Comparison of ENCODE assay signal across 20 mouse cellular contexts in genomic region chr6:142732567-142733290, GRCm38 (mm10). TPM values are rescaled to one million over a fixed set of nuclear protein-coding genes. Genes with fewer than 3 reads are reported as not detected.
DNase-seq lines count a peak whose midpoint lies in the region; ATAC-seq and TF ChIP-seq lines count a peak whose summit lies in the region.
"Had no signal": no experiment of that assay in that cellular context is flagged by ENCODE, and none has a peak within 500 bp of the region (broad histone marks: within the 10 kb centered on the region; RNA-seq: fewer than 3 reads in every experiment).

No protein-coding gene starts in this region.

- no peak overlapping the region for H3K4me3 ChIP-seq in heart, embryonic 15.5 days
- H3K4me3 ChIP-seq in heart, embryonic 10.5 days = no peak overlapping the region
- no peak overlapping the region for H3K4me3 ChIP-seq in limb, embryonic 14.5 days (replicated peaks; ENCODE audit: low read length)
- no peak overlapping the region for H3K4me3 ChIP-seq in limb, embryonic 10.5 days
- H3K4me3 ChIP-seq in embryonic facial prominence, embryonic 15.5 days (replicated peaks) = no peak overlapping the region
- H3K4me3 ChIP-seq in stomach, embryonic 15.5 days (replicated peaks) = no peak overlapping the region
- H3K4me3 ChIP-seq in forebrain, embryonic 16.5 days (replicated peaks; ENCODE audit: low read length) = no peak overlapping the region
- H3K4me3 ChIP-seq: limb, embryonic 12.5 days; neural tube, embryonic 13.5 days had no signal

- no peaks in the 10 kb centered on the region; the same call in 1 of the 2 replicates for H3K4me1 ChIP-seq in heart, embryonic 15.5 days (replicated peaks)
- peaks cover 5% of the 10 kb centered on the region for H3K4me1 ChIP-seq in heart, embryonic 10.5 days
- H3K4me1 ChIP-seq in limb, embryonic 14.5 days (ENCODE audit: control insufficient read depth, insufficient read depth, low read length) = no peaks in the 10 kb centered on the region
- no peaks in the 10 kb centered on the region for H3K4me1 ChIP-seq in limb, embryonic 10.5 days
- no peaks in the 10 kb centered on the region for H3K4me1 ChIP-seq in embryonic facial prominence, embryonic 15.5 days
- H3K4me1 ChIP-seq in stomach, embryonic 15.5 days = no peaks in the 10 kb centered on the region
- no peaks in the 10 kb centered on the region for H3K4me1 ChIP-seq in forebrain, embryonic 16.5 days (replicated peaks; ENCODE audit: control insufficient read depth, insufficient read depth, low read length)
- H3K4me1 ChIP-seq: limb, embryonic 12.5 days; neural tube, embryonic 13.5 days had no signal

- H3K9me3 ChIP-seq in heart, embryonic 15.5 days (replicated peaks) = no peaks in the 10 kb centered on the region
- H3K9me3 ChIP-seq in heart, embryonic 10.5 days = no peaks in the 10 kb centered on the region
- no peaks in the 10 kb centered on the region for H3K9me3 ChIP-seq in limb, embryonic 14.5 days (ENCODE audit: control insufficient read depth, low read length)
- no peaks in the 10 kb centered on the region for H3K9me3 ChIP-seq in limb, embryonic 10.5 days (replicated peaks)
- no peaks in the 10 kb centered on the region for H3K9me3 ChIP-seq in embryonic facial prominence, embryonic 15.5 days (replicated peaks)
- no peaks in the 10 kb centered on the region for H3K9me3 ChIP-seq in stomach, embryonic 15.5 days
- H3K9me3 ChIP-seq in forebrain, embryonic 16.5 days (ENCODE audit: control insufficient read depth, low read length) = no peaks in the 10 kb centered on the region
- H3K9me3 ChIP-seq: G1E; limb, embryonic 12.5 days; neural tube, embryonic 13.5 days had no signal

- no peak overlapping the region for H3K4me2 ChIP-seq in heart, embryonic 15.5 days
- no peak overlapping the region for H3K4me2 ChIP-seq in limb, embryonic 14.5 days (replicated peaks; ENCODE audit: low read depth, low read length, severe bottlenecking)
- H3K4me2 ChIP-seq in embryonic facial prominence, embryonic 15.5 days (replicated peaks) = no peak overlapping the region
- no peak overlapping the region for H3K4me2 ChIP-seq in stomach, embryonic 15.5 days
- no peak overlapping the region for H3K4me2 ChIP-seq in forebrain, embryonic 16.5 days (ENCODE audit: low read length)
- H3K4me2 ChIP-seq: hindbrain, embryonic 14.5 days; limb, embryonic 12.5 days; midbrain, embryonic 11.5 days; neural tube, embryonic 13.5 days had no signal

- peak; percentile 47; the same call in 1 of the 2 replicates for ATAC-seq in heart, embryonic 15.5 days (replicated peaks; ENCODE audit: insufficient number of reproducible peaks, insufficient read depth, low FRiP score, low read depth)
- peak; percentile 44; the same call in 1 of the 2 replicates for ATAC-seq in limb, embryonic 14.5 days (ENCODE audit: low FRiP score, low read depth)
- ATAC-seq in embryonic facial prominence, embryonic 15.5 days (ENCODE audit: insufficient number of reproducible peaks, low FRiP score, low TSS enrichment, low read depth) = 0 out of 2 replicates have a peak, but pooled peaks have one; percentile 51
- peak; percentile 83 for ATAC-seq in stomach, embryonic 15.5 days (ENCODE audit: insufficient read depth, low FRiP score, low read depth)
- no peak for ATAC-seq in forebrain, embryonic 16.5 days
- ATAC-seq: forebrain, embryonic 14.5 days had no signal

- H3K27ac ChIP-seq in heart, embryonic 15.5 days = no peak overlapping the region
- H3K27ac ChIP-seq in heart, embryonic 10.5 days = no peak overlapping the region
- H3K27ac ChIP-seq in limb, embryonic 14.5 days (replicated peaks; ENCODE audit: low read depth, low read length) = no peak overlapping the region
- H3K27ac ChIP-seq in limb, embryonic 10.5 days = no peak overlapping the region
- no peak overlapping the region for H3K27ac ChIP-seq in embryonic facial prominence, embryonic 15.5 days (replicated peaks)
- peak overlapping the region; percentile 84 for H3K27ac ChIP-seq in stomach, embryonic 15.5 days
- H3K27ac ChIP-seq in forebrain, embryonic 16.5 days (ENCODE audit: low read length) = no peak overlapping the region
- H3K27ac ChIP-seq: hindbrain, embryonic 14.5 days; limb, embryonic 12.5 days; liver, embryonic 14.5 days; neural tube, embryonic 13.5 days had no signal

- no peak for TF ChIP-seq POLR2A in limb, embryonic 14.5 days (IDR thresholded peaks at IDR 0.05; ENCODE audit: borderline replicate concordance, extremely low read depth, insufficient read depth, insufficient read length)

- WGBS in heart, embryonic 15.5 days = 61% methylated on average over 14 of the region's 14 CpGs
- 71% methylated on average over 14 of the region's 14 CpGs for WGBS in heart, embryonic 10.5 days
- WGBS in limb, embryonic 14.5 days = 62% methylated on average over 14 of the region's 14 CpGs
- WGBS in limb, embryonic 10.5 days = 80% methylated on average over 14 of the region's 14 CpGs
- WGBS in embryonic facial prominence, embryonic 15.5 days = 48% methylated on average over 14 of the region's 14 CpGs
- WGBS in stomach, embryonic 15.5 days = 36% methylated on average over 14 of the region's 14 CpGs
- 67% methylated on average over 14 of the region's 14 CpGs for WGBS in forebrain, embryonic 16.5 days

- H3K9ac ChIP-seq in heart, embryonic 15.5 days = no peak overlapping the region
- H3K9ac ChIP-seq in limb, embryonic 14.5 days (ENCODE audit: low read depth, low read length, severe bottlenecking) = no peak overlapping the region
- no peak overlapping the region for H3K9ac ChIP-seq in embryonic facial prominence, embryonic 15.5 days
- H3K9ac ChIP-seq in stomach, embryonic 15.5 days = no peak overlapping the region
- H3K9ac ChIP-seq in forebrain, embryonic 16.5 days (replicated peaks; ENCODE audit: low read depth, low read length) = no peak overlapping the region
- H3K9ac ChIP-seq: hindbrain, embryonic 14.5 days; limb, embryonic 12.5 days; liver, embryonic 14.5 days; neural tube, embryonic 13.5 days had no signal

- no peaks in the 10 kb centered on the region for H3K27me3 ChIP-seq in heart, embryonic 15.5 days
- H3K27me3 ChIP-seq in heart, embryonic 10.5 days (ENCODE audit: insufficient read depth, poor library complexity, severe bottlenecking) = peaks cover 4% of the 10 kb centered on the region; the same call in 1 of the 2 replicates
- H3K27me3 ChIP-seq in limb, embryonic 14.5 days (ENCODE audit: control insufficient read depth, insufficient read depth, low read length) = no peaks in the 10 kb centered on the region
- H3K27me3 ChIP-seq in limb, embryonic 10.5 days (ENCODE audit: low read depth, poor library complexity, severe bottlenecking) = no peaks in the 10 kb centered on the region
- no peaks in the 10 kb centered on the region for H3K27me3 ChIP-seq in embryonic facial prominence, embryonic 15.5 days
- no peaks in the 10 kb centered on the region for H3K27me3 ChIP-seq in stomach, embryonic 15.5 days (replicated peaks)
- no peaks in the 10 kb centered on the region for H3K27me3 ChIP-seq in forebrain, embryonic 16.5 days (replicated peaks; ENCODE audit: control insufficient read depth, insufficient read depth, low read length)
- H3K27me3 ChIP-seq: neural tube, embryonic 13.5 days had no signal

- no peak for DNase-seq in heart, embryonic 10.5 days (ENCODE audit: low spot score)
- DNase-seq in limb, embryonic 14.5 days (ENCODE audit: low spot score) = no peak
- DNase-seq in limb, embryonic 10.5 days (ENCODE audit: low spot score) = no peak
- DNase-seq: adrenal gland, postnatal 36 days; cerebellum, adult 9-10 months; kidney, postnatal 10 days; lung, postnatal 4 days; right cerebral cortex, postnatal 25 days; thymus, postnatal 4 days had no signal

- H3K36me3 ChIP-seq in heart, embryonic 15.5 days = no peaks in the 10 kb centered on the region
- H3K36me3 ChIP-seq in heart, embryonic 10.5 days = no peaks in the 10 kb centered on the region
- no peaks in the 10 kb centered on the region for H3K36me3 ChIP-seq in limb, embryonic 14.5 days (ENCODE audit: control insufficient read depth, insufficient read depth, low read length)
- H3K36me3 ChIP-seq in limb, embryonic 10.5 days = no peaks in the 10 kb centered on the region
- H3K36me3 ChIP-seq in embryonic facial prominence, embryonic 15.5 days = no peaks in the 10 kb centered on the region
- H3K36me3 ChIP-seq in stomach, embryonic 15.5 days = no peaks in the 10 kb centered on the region
- no peaks in the 10 kb centered on the region for H3K36me3 ChIP-seq in forebrain, embryonic 16.5 days (ENCODE audit: control insufficient read depth, insufficient read depth)
- H3K36me3 ChIP-seq: G1E; limb, embryonic 12.5 days; neural tube, embryonic 13.5 days had no signal

RNA-seq across cellular contexts. Expression of gene Cmas, which starts 23.8 kb away (rescaled TPM):
- polyA plus RNA-seq in heart, embryonic 15.5 days (2015; fragmentation: Nextera tagmentation; extraction: Ambion mirVana) = 83.4 and 92.1 TPM in 2 replicates
- 100 and 105 TPM in 2 replicates for polyA plus RNA-seq in heart, embryonic 10.5 days (2016; fragmentation: Nextera tagmentation; extraction: Ambion mirVana)
- polyA plus RNA-seq in limb, embryonic 14.5 days (2012; rRNA removed) = 40.7 and 54.5 TPM in 2 replicates
- polyA plus RNA-seq in limb, embryonic 14.5 days (2014; fragmentation: Nextera tagmentation; extraction: Ambion mirVana) = 88.7 and 95.8 TPM in 2 replicates
- polyA plus RNA-seq in limb, embryonic 10.5 days (2016; fragmentation: Nextera tagmentation; extraction: Ambion mirVana) = 65.1 and 70.4 TPM in 2 replicates
- 81.9 and 83.5 TPM in 2 replicates for polyA plus RNA-seq in embryonic facial prominence, embryonic 15.5 days (2015; fragmentation: Nextera tagmentation; extraction: Ambion mirVana)
- 100 and 104 TPM in 2 replicates for polyA plus RNA-seq in stomach, embryonic 15.5 days (2015; fragmentation: Nextera tagmentation; extraction: Ambion mirVana)
- polyA plus RNA-seq in forebrain, embryonic 16.5 days (2015; fragmentation: Nextera tagmentation; extraction: Ambion mirVana) = 139 and 150 TPM in 2 replicates

RNA-seq across cellular contexts. Expression of gene Abcc9, which starts 30.6 kb away (rescaled TPM):
- 14.6 and 15.2 TPM in 2 replicates for polyA plus RNA-seq in heart, embryonic 15.5 days (2015; fragmentation: Nextera tagmentation; extraction: Ambion mirVana)
- 11.2 and 25.6 TPM in 2 replicates for polyA plus RNA-seq in heart, embryonic 10.5 days (2016; fragmentation: Nextera tagmentation; extraction: Ambion mirVana)
- polyA plus RNA-seq in limb, embryonic 14.5 days (2012; rRNA removed) = 7.1 and 7.3 TPM in 2 replicates
- polyA plus RNA-seq in limb, embryonic 14.5 days (2014; fragmentation: Nextera tagmentation; extraction: Ambion mirVana) = 2.8 and 4.0 TPM in 2 replicates
- 1.1 and 1.2 TPM in 2 replicates for polyA plus RNA-seq in limb, embryonic 10.5 days (2016; fragmentation: Nextera tagmentation; extraction: Ambion mirVana)
- 4.9 TPM in 2 replicates for polyA plus RNA-seq in embryonic facial prominence, embryonic 15.5 days (2015; fragmentation: Nextera tagmentation; extraction: Ambion mirVana)
- 12.5 and 17.9 TPM in 2 replicates for polyA plus RNA-seq in stomach, embryonic 15.5 days (2015; fragmentation: Nextera tagmentation; extraction: Ambion mirVana)
- 2.7 and 3.2 TPM in 2 replicates for polyA plus RNA-seq in forebrain, embryonic 16.5 days (2015; fragmentation: Nextera tagmentation; extraction: Ambion mirVana)
- polyA plus RNA-seq: G1E had no signal
